Mouse (Mus musculus) cortical plate, adult 2 months (tissue): ENCODE measurements around the gene Gm10670.
"Not testable (repeated sequence)": the region's sequence is repeated elsewhere in the genome, so short reads cannot be mapped to it uniquely, and the experiment has no call there.

ENCODE experiments used
- CTCF ChIP-seq: fragments of 200-500 bp; IDR thresholded peaks from 2 replicates; pipeline ENCODE4 v1.5.1; 2011; ENCODE audit warnings: mild to moderate bottlenecking, control low read depth, low read length; ENCODE audit not compliant: insufficient read depth; ENCODE audit errors: extremely low read depth
- POLR2A ChIP-seq: fragments of 200-500 bp; IDR thresholded peaks from 2 replicates; pipeline ENCODE4 v1.6.1; 2011; ENCODE audit warnings: mild to moderate bottlenecking, low read length, control low read depth; ENCODE audit not compliant: insufficient read depth; ENCODE audit errors: extremely low read depth

DNA sequence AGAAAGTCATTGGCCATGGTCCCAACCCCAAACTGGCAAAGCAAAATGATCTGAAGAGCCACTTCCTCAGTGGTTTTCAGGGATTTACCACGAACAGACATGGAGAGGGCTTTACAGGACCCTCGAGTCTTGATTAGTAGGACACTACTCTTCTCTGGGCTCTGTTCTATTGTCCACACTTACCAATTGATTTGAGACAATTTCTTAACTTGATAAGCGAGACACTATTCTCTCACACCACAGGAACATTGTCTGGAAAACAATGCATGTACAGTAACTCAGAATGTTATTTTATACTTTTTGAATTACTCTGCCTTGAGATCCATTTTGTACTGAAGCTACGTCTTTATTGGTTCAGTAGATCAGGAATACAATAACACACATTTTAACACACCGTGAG lies at the start of gene Gm10670:
- not testable (repeated sequence) for TF ChIP-seq CTCF, POLR2A
